Mouse (Mus musculus): ENCODE results near the gene Melk.

DNA sequence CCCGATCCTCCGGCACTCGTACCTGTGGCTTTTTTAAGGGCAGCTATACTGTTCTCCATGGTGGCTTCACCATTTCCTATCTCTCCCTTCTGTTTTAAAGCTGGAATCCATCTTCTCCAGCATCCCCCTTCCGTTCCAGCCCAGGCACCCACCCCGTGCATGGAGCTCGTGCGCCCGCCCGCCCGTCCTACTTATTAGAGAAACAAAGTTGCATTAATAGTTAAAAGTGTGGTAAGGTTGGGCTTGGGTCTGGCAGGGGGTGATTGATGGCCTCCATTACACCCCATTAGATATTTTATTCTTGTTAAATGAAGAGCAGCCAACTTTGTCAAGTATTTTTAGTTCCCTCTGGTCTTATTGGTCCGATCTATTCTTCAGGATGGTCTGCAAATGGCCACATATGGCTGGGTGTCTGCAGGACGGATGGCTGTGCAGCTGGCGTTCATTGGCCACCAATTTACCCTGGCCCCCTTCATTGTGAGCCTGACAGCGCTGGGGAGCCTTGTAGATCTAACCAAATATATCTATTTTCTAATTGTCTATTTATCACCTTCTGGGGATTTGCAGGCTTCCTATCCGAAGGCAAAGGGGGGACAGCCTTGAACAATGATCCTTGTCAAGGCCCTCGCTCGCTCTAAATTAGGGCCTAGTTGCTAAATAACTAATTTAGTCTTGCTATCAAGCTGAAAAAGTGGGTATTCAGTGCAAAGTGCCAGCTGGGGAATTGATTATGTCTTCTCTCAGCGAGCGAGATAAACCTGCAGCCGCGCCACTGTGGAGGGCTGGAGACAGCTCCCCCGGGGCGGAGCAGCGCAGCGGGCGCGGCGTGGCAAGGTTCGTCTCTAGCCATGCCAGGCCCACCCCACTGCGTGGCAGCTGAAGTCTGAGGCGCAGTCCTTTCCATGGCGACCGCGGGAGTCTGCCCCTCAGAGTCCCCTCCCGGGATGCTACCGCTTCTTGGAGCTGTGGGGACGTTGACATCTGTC lies 91.8 kb downstream of the Melk start:
- no peak for TF ChIP-seq CTCF (IDR thresholded peaks at IDR 0.05; ENCODE audit: control insufficient read depth, insufficient read depth, insufficient replicate concordance, low read depth, low read length)
- TF ChIP-seq POLR2A (IDR thresholded peaks at IDR 0.05; ENCODE audit: control insufficient read depth, low read depth, low read length), result no peak

Data from testis, adult 2 months (tissue).